In the genomic region with DNA sequence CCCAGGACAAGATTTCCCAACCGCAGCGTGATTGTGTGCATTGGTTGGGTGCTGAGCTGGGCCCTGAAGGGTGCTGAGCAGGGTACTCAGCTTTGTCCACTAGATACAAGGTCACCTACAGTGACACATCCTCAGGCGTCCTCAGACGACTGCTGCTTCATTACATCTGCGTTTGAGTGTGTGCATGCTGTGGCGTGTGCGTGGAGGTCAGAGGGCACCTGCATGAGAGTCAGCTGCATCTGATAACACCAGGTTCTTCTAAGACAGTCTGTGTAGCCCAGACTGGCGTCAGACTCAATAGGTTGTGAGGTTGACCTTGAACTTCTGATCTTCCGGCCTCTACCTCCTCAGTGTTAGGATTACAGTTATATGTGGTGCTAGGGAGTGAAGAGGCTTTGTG, we compare ENCODE assay signal across 23 mouse cellular contexts. TPM values are rescaled to one million over a fixed set of nuclear protein-coding genes. Genes with fewer than 3 reads are reported as not detected.
DNase-seq lines count a peak whose midpoint lies in the region; ATAC-seq and TF ChIP-seq lines count a peak whose summit lies in the region.
"Had no signal": no experiment of that assay in that cellular context is flagged by ENCODE, and none has a peak within 500 bp of the region (broad histone marks: within the 10 kb centered on the region; RNA-seq: fewer than 3 reads in every experiment).

No protein-coding gene starts in this region.

- no peak for ATAC-seq in midbrain, embryonic 11.5 days (ENCODE audit: low FRiP score)
- ATAC-seq in midbrain, embryonic 15.5 days (replicated peaks), result no peak
- ATAC-seq in stomach, postnatal 0 days (ENCODE audit: low FRiP score, low TSS enrichment), result 0 out of 2 replicates have a peak, but pooled peaks have one; percentile 6
- no peak for ATAC-seq in forebrain, embryonic 16.5 days
- ATAC-seq: activated CD4-positive, CD25-positive, alpha-beta regulatory T cell, adult 4 months; CD4-positive, CD25-positive, alpha-beta regulatory T cell, adult 4 months; Patski had no signal

- H3K27ac ChIP-seq in midbrain, embryonic 11.5 days (ENCODE audit: low read depth, low read length), result no peak overlapping the region
- H3K27ac ChIP-seq in midbrain, embryonic 15.5 days, result no peak overlapping the region
- H3K27ac ChIP-seq in stomach, postnatal 0 days (replicated peaks), result no peak overlapping the region
- no peak overlapping the region for H3K27ac ChIP-seq in forebrain, embryonic 16.5 days (ENCODE audit: low read length)

- no peak overlapping the region for H3K9ac ChIP-seq in midbrain, embryonic 11.5 days (ENCODE audit: low read length)
- H3K9ac ChIP-seq in midbrain, embryonic 15.5 days, result no peak overlapping the region
- H3K9ac ChIP-seq in stomach, postnatal 0 days (ENCODE audit: low read length), result no peak overlapping the region
- no peak overlapping the region for H3K9ac ChIP-seq in forebrain, embryonic 16.5 days (replicated peaks; ENCODE audit: low read depth, low read length)

- no peak for TF ChIP-seq CTCF in stomach, postnatal 0 days (IDR thresholded peaks at IDR 0.05; ENCODE audit: low read depth)

- no peak for TF ChIP-seq EP300 in stomach, postnatal 0 days (optimal IDR thresholded peaks at IDR 0.05)

- H3K9me3 ChIP-seq in midbrain, embryonic 11.5 days (ENCODE audit: control insufficient read depth, low read length), result no peaks in the 10 kb centered on the region; the same call in 1 of the 2 replicates
- no peaks in the 10 kb centered on the region for H3K9me3 ChIP-seq in midbrain, embryonic 15.5 days
- H3K9me3 ChIP-seq in stomach, postnatal 0 days (ENCODE audit: control insufficient read depth, low read length), result no peaks in the 10 kb centered on the region
- H3K9me3 ChIP-seq in forebrain, embryonic 16.5 days (ENCODE audit: control insufficient read depth, low read length), result no peaks in the 10 kb centered on the region

- no peaks in the 10 kb centered on the region; the same call in 1 of the 2 replicates for H3K27me3 ChIP-seq in midbrain, embryonic 11.5 days (ENCODE audit: control insufficient read depth, insufficient read depth, low read length)
- peaks cover 1% of the 10 kb centered on the region; the same call in 1 of the 2 replicates for H3K27me3 ChIP-seq in midbrain, embryonic 15.5 days (replicated peaks)
- H3K27me3 ChIP-seq in stomach, postnatal 0 days (ENCODE audit: control insufficient read depth, insufficient read depth, low read length), result no peaks in the 10 kb centered on the region
- no peaks in the 10 kb centered on the region for H3K27me3 ChIP-seq in forebrain, embryonic 16.5 days (replicated peaks; ENCODE audit: control insufficient read depth, insufficient read depth, low read length)
- H3K27me3 ChIP-seq: CH12.LX, Patski had no signal

- H3K36me3 ChIP-seq in midbrain, embryonic 11.5 days (ENCODE audit: control insufficient read depth, insufficient read depth, low read length), result no peaks in the 10 kb centered on the region
- H3K36me3 ChIP-seq in midbrain, embryonic 15.5 days (replicated peaks), result no peaks in the 10 kb centered on the region
- no peaks in the 10 kb centered on the region for H3K36me3 ChIP-seq in stomach, postnatal 0 days (ENCODE audit: control insufficient read depth, insufficient read depth, low read length)
- H3K36me3 ChIP-seq in forebrain, embryonic 16.5 days (ENCODE audit: control insufficient read depth, insufficient read depth), result no peaks in the 10 kb centered on the region
- H3K36me3 ChIP-seq: G1E had no signal

- WGBS in midbrain, embryonic 11.5 days, result 88% methylated on average over 9 of the region's 9 CpGs
- WGBS in midbrain, embryonic 15.5 days, result 87% methylated on average over 9 of the region's 9 CpGs
- 80% methylated on average over 9 of the region's 9 CpGs for WGBS in stomach, postnatal 0 days
- 88% methylated on average over 9 of the region's 9 CpGs for WGBS in forebrain, embryonic 16.5 days

- DNase-seq in heart, adult 11 months, result peak; percentile 74
- DNase-seq in heart, adult 9 months (ENCODE audit: low spot score in 2 of 2), result no peak
- peak; percentile 67 for DNase-seq in midbrain, embryonic 11.5 days (ENCODE audit: low spot score, missing footprints)
- no peak for DNase-seq in stomach, postnatal 0 days (ENCODE audit: low spot score)
- DNase-seq: adrenal gland, adult 2 months; adrenal gland, adult 8-10 months; adrenal gland, postnatal 10 days; adrenal gland, postnatal 14 days; adrenal gland, postnatal 25 days; adrenal gland, postnatal 36 days; B cell, adult 2 months; cerebellum, adult 11 months; cerebellum, adult 11-12 months; cerebellum, adult 18-20 months had no signal

- H3K4me2 ChIP-seq in midbrain, embryonic 11.5 days, result no peak overlapping the region
- no peak overlapping the region for H3K4me2 ChIP-seq in midbrain, embryonic 15.5 days
- no peak overlapping the region for H3K4me2 ChIP-seq in stomach, postnatal 0 days (replicated peaks; ENCODE audit: low read depth)
- no peak overlapping the region for H3K4me2 ChIP-seq in forebrain, embryonic 16.5 days (ENCODE audit: low read length)

- H3K4me1 ChIP-seq in midbrain, embryonic 11.5 days (ENCODE audit: control insufficient read depth, insufficient read depth, low read length), result no peaks in the 10 kb centered on the region
- H3K4me1 ChIP-seq in midbrain, embryonic 15.5 days, result no peaks in the 10 kb centered on the region
- H3K4me1 ChIP-seq in stomach, postnatal 0 days (replicated peaks; ENCODE audit: control insufficient read depth, insufficient read depth), result no peaks in the 10 kb centered on the region
- H3K4me1 ChIP-seq in forebrain, embryonic 16.5 days (replicated peaks; ENCODE audit: control insufficient read depth, insufficient read depth, low read length), result no peaks in the 10 kb centered on the region

- H3K4me3 ChIP-seq in midbrain, embryonic 11.5 days (ENCODE audit: low read depth, low read length), result no peak overlapping the region
- H3K4me3 ChIP-seq in midbrain, embryonic 15.5 days, result no peak overlapping the region
- no peak overlapping the region for H3K4me3 ChIP-seq in stomach, postnatal 0 days (ENCODE audit: low read depth, low read length)
- no peak overlapping the region for H3K4me3 ChIP-seq in forebrain, embryonic 16.5 days (replicated peaks; ENCODE audit: low read length)

RNA-seq across cellular contexts. Expression of gene Batf3, which starts 7.6 kb away (rescaled TPM):
- polyA plus RNA-seq in midbrain, embryonic 11.5 days (2014; fragmentation: Nextera tagmentation; extraction: Ambion mirVana), result 2.9 and 3.5 TPM in 2 replicates
- 0.84 and 1.2 TPM in 2 replicates for polyA plus RNA-seq in midbrain, embryonic 15.5 days (2015; fragmentation: Nextera tagmentation; extraction: Ambion mirVana)
- 5.0 and 5.7 TPM in 2 replicates for polyA plus RNA-seq in stomach, postnatal 0 days (2015; fragmentation: Nextera tagmentation; extraction: Ambion mirVana)
- polyA plus RNA-seq in forebrain, embryonic 16.5 days (2015; fragmentation: Nextera tagmentation; extraction: Ambion mirVana), result 0.75 and 2.0 TPM in 2 replicates
- polyA plus RNA-seq: activated CD4-positive, CD25-positive, alpha-beta regulatory T cell, adult 4 months; CD4-positive, CD25-positive, alpha-beta regulatory T cell, adult 4 months had no signal

RNA-seq across cellular contexts. Expression of gene Nsl1, which starts 42.4 kb away (rescaled TPM):
- polyA plus RNA-seq in midbrain, embryonic 11.5 days (2014; fragmentation: Nextera tagmentation; extraction: Ambion mirVana), result 21.9 and 22.8 TPM in 2 replicates
- 4.1 and 5.1 TPM in 2 replicates for polyA plus RNA-seq in midbrain, embryonic 15.5 days (2015; fragmentation: Nextera tagmentation; extraction: Ambion mirVana)
- 3.5 and 5.2 TPM in 2 replicates for polyA plus RNA-seq in stomach, postnatal 0 days (2015; fragmentation: Nextera tagmentation; extraction: Ambion mirVana)
- 7.3 and 8.2 TPM in 2 replicates for polyA plus RNA-seq in forebrain, embryonic 16.5 days (2015; fragmentation: Nextera tagmentation; extraction: Ambion mirVana)

RNA-seq across cellular contexts. Expression of gene Tatdn3, which starts 42.5 kb away (rescaled TPM):
- polyA plus RNA-seq in midbrain, embryonic 11.5 days (2014; fragmentation: Nextera tagmentation; extraction: Ambion mirVana), result 11.3 and 11.6 TPM in 2 replicates
- polyA plus RNA-seq in midbrain, embryonic 15.5 days (2015; fragmentation: Nextera tagmentation; extraction: Ambion mirVana), result 11.8 and 17.4 TPM in 2 replicates
- 8.9 and 11.7 TPM in 2 replicates for polyA plus RNA-seq in stomach, postnatal 0 days (2015; fragmentation: Nextera tagmentation; extraction: Ambion mirVana)
- polyA plus RNA-seq in forebrain, embryonic 16.5 days (2015; fragmentation: Nextera tagmentation; extraction: Ambion mirVana), result 12.9 and 13.2 TPM in 2 replicates

RNA-seq across cellular contexts. Expression of gene Fam71a, which starts 59.4 kb away (rescaled TPM):
- not detected in 2 replicates for polyA plus RNA-seq in midbrain, embryonic 11.5 days (2014; fragmentation: Nextera tagmentation; extraction: Ambion mirVana)
- polyA plus RNA-seq in midbrain, embryonic 15.5 days (2015; fragmentation: Nextera tagmentation; extraction: Ambion mirVana), result not detected in 2 replicates
- 0.04 TPM in 1 of 2 replicates, not detected in the other for polyA plus RNA-seq in stomach, postnatal 0 days (2015; fragmentation: Nextera tagmentation; extraction: Ambion mirVana)
- not detected in 2 replicates for polyA plus RNA-seq in forebrain, embryonic 16.5 days (2015; fragmentation: Nextera tagmentation; extraction: Ambion mirVana)
- polyA plus RNA-seq: activated CD4-positive, CD25-positive, alpha-beta regulatory T cell, adult 4 months; adrenal gland, adult 2 months; brain, embryonic 14.5 days; C2C12; CD4-positive, CD25-positive, alpha-beta regulatory T cell, adult 4 months; G1E had no signal

Comparison
In these comparisons a context has a peak if more than half of its experiments do, and no peak if none do; other contexts are left out.
1. DNase-seq: peak in heart, adult 11 months (single experiment) and midbrain, embryonic 11.5 days (single experiment); none in heart, adult 9 months (0 of 2) and stomach, postnatal 0 days (single experiment).